Mouse (Mus musculus) MEL (cell line): Measurements from ENCODE around the gene Creb3l1. TPM values are rescaled to one million over a fixed set of nuclear protein-coding genes. Genes with fewer than 3 reads are reported as not detected.

Source experiments
- DNase-seq: peaks from one replicate; pipeline ENCODE4 v3.0.0; 2011; ENCODE audit warnings: low read depth, low spot score
- H3K27ac ChIP-seq: 2 replicates; pipeline ENCODE4 v1.5.1; 2012; ENCODE audit warnings: low read depth, mild to moderate bottlenecking, control low read depth, low read length, moderate library complexity; ENCODE audit not compliant: control insufficient read depth
- H3K27me3 ChIP-seq, 2 experiments: fragments of 150-350 bp in 1 of 2; sonication (generic) in 1 of 2; 2 replicates each; pipeline ENCODE4 v1.6.1; 2012; ENCODE audit warnings: low read length in 2 of 2, mild to moderate bottlenecking in 2 of 2, improper control_type of control experiment in 1 of 2, moderate library complexity in 1 of 2; ENCODE audit not compliant: insufficient read depth in 2 of 2, control insufficient read depth in 1 of 2
- H3K36me3 ChIP-seq, 2 experiments: 2 replicates each; pipeline ENCODE4 v1.6.1; 2012 to 2014; ENCODE audit warnings: low read length in 2 of 2, improper control_type of control experiment in 1 of 2, inconsistent platforms in 1 of 2, mild to moderate bottlenecking in 1 of 2; ENCODE audit not compliant: insufficient read depth in 2 of 2, control insufficient read depth in 1 of 2
- H3K4me1 ChIP-seq, 2 experiments: fragments of 150-350 bp in 1 of 2; sonication (generic) in 1 of 2; 2 replicates each; pipeline ENCODE4 v1.6.1; 2012; ENCODE audit warnings: low read length in 2 of 2, improper control_type of control experiment in 1 of 2, mild to moderate bottlenecking in 1 of 2; ENCODE audit not compliant: insufficient read depth in 2 of 2, control insufficient read depth in 1 of 2
- H3K4me3 ChIP-seq, 2 experiments: fragments of 150-350 bp in 1 of 2; sonication (generic) in 1 of 2; 2 replicates each; pipeline ENCODE4 v1.5.1; 2012; ENCODE audit warnings: low read depth in 2 of 2, low read length in 2 of 2, mild to moderate bottlenecking in 2 of 2, moderate library complexity in 2 of 2, control low read depth in 1 of 2, improper control_type of control experiment in 1 of 2; ENCODE audit not compliant: control insufficient read depth in 1 of 2, insufficient read depth in 1 of 2
- H3K79me2 ChIP-seq: 2 replicates; pipeline ENCODE4 v1.6.1; 2012; ENCODE audit warnings: mild to moderate bottlenecking, low read length, moderate library complexity; ENCODE audit not compliant: control insufficient read depth, poor library complexity, insufficient read depth
- H3K9ac ChIP-seq: 2 replicates; pipeline ENCODE4 v1.6.1; 2012; ENCODE audit warnings: low read depth, mild to moderate bottlenecking, control low read depth, low read length, moderate library complexity; ENCODE audit not compliant: control insufficient read depth, poor library complexity, severe bottlenecking
- H3K9me3 ChIP-seq: fragments of 150-350 bp; sonication (generic); replicated peaks from 2 replicates; pipeline ENCODE4 v1.6.1; 2012; ENCODE audit warnings: mild to moderate bottlenecking, low read length, improper control_type of control experiment, moderate library complexity; ENCODE audit not compliant: insufficient read depth
- CHD2 ChIP-seq: IDR thresholded peaks from 2 replicates; pipeline ENCODE4 v1.6.1; 2011; ENCODE audit warnings: low read length, improper control_type of control experiment
- CTCF ChIP-seq, 3 experiments: IDR thresholded peaks in 2 of 3; conservative IDR thresholded peaks in 1 of 3; 2 replicates each; pipeline ENCODE4 v1.5.1; 2011 to 2012; ENCODE audit warnings: low read length in 3 of 3, low read depth in 2 of 3, mild to moderate bottlenecking in 2 of 3, improper control_type of control experiment in 1 of 3, inconsistent platforms in 1 of 3, mixed read lengths in 1 of 3, moderate library complexity in 1 of 3; ENCODE audit not compliant: control insufficient read depth in 1 of 3, insufficient read depth in 1 of 3, poor library complexity in 1 of 3, severe bottlenecking in 1 of 3
- E2F4 ChIP-seq: IDR thresholded peaks from 2 replicates; pipeline ENCODE4 v1.6.1; 2011; ENCODE audit warnings: low read depth, low read length, improper control_type of control experiment, borderline replicate concordance
- EP300 ChIP-seq, 2 experiments: IDR thresholded peaks; 2 replicates each; pipeline ENCODE4 v1.6.1; 2011; ENCODE audit warnings: improper control_type of control experiment in 2 of 2, low read length in 2 of 2, low read depth in 1 of 2, mild to moderate bottlenecking in 1 of 2
- GABPA ChIP-seq: IDR thresholded peaks from 2 replicates; pipeline ENCODE4 v1.6.1; 2012; ENCODE audit warnings: low read depth, mild to moderate bottlenecking, inconsistent platforms, low read length, improper control_type of control experiment, moderate library complexity
- HCFC1 ChIP-seq: IDR thresholded peaks from 2 replicates; pipeline ENCODE4 v1.6.1; 2012; ENCODE audit warnings: low read depth, mild to moderate bottlenecking, inconsistent platforms, low read length, improper control_type of control experiment, moderate library complexity
- KAT2A ChIP-seq: conservative IDR thresholded peaks from 2 replicates; pipeline ENCODE4 v1.6.1; 2012; ENCODE audit warnings: low read depth, low read length, improper control_type of control experiment, inconsistent platforms
- MAX ChIP-seq: IDR thresholded peaks from 2 replicates; pipeline ENCODE4 v1.6.1; 2011; ENCODE audit warnings: low read length, improper control_type of control experiment
- MAZ ChIP-seq: IDR thresholded peaks from 2 replicates; pipeline ENCODE4 v1.6.1; 2012; ENCODE audit warnings: low read depth, mild to moderate bottlenecking, inconsistent platforms, low read length, improper control_type of control experiment
- MYC ChIP-seq: IDR thresholded peaks from 2 replicates; pipeline ENCODE4 v1.6.1; 2011; ENCODE audit warnings: low read depth, mild to moderate bottlenecking, low read length, improper control_type of control experiment, moderate library complexity
- NRF1 ChIP-seq: IDR thresholded peaks from 2 replicates; pipeline ENCODE4 v1.6.1; 2014; ENCODE audit warnings: low read depth, mild to moderate bottlenecking, inconsistent platforms, low read length, improper control_type of control experiment, moderate library complexity; ENCODE audit not compliant: poor library complexity, insufficient read depth, severe bottlenecking
- POLR2A ChIP-seq, 2 experiments: IDR thresholded peaks; 2 replicates each; pipeline ENCODE4 v1.6.1; 2011 to 2012; ENCODE audit warnings: low read length in 2 of 2, mild to moderate bottlenecking in 2 of 2, control low read depth in 1 of 2, improper control_type of control experiment in 1 of 2, low read depth in 1 of 2, moderate library complexity in 1 of 2; ENCODE audit not compliant: control insufficient read depth in 1 of 2, insufficient read depth in 1 of 2, poor library complexity in 1 of 2
- RCOR1 ChIP-seq: IDR thresholded peaks from 2 replicates; pipeline ENCODE4 v1.6.1; 2012; ENCODE audit warnings: low read depth, mild to moderate bottlenecking, inconsistent platforms, low read length, improper control_type of control experiment
- SIN3A ChIP-seq: IDR thresholded peaks from 2 replicates; pipeline ENCODE4 v1.6.1; 2012; ENCODE audit warnings: low read length, improper control_type of control experiment, inconsistent platforms
- SMC3 ChIP-seq: IDR thresholded peaks from 2 replicates; pipeline ENCODE4 v1.6.1; 2011; ENCODE audit warnings: low read depth, low read length, improper control_type of control experiment
- TBP ChIP-seq: IDR thresholded peaks from 2 replicates; pipeline ENCODE4 v1.8.0; 2011; ENCODE audit warnings: low read depth, low read length, improper control_type of control experiment
- UBTF ChIP-seq: IDR thresholded peaks from 2 replicates; pipeline ENCODE4 v1.6.1; 2012; ENCODE audit warnings: low read depth, mild to moderate bottlenecking, inconsistent platforms, low read length, improper control_type of control experiment, moderate library complexity, borderline replicate concordance; ENCODE audit not compliant: insufficient read depth
- USF1 ChIP-seq: IDR thresholded peaks from 2 replicates; pipeline ENCODE4 v1.6.1; 2014; ENCODE audit warnings: low read depth, mild to moderate bottlenecking, inconsistent platforms, low read length, improper control_type of control experiment, moderate library complexity
- USF2 ChIP-seq, 2 experiments: IDR thresholded peaks; 2 replicates each; pipeline ENCODE4 v1.6.1; 2011 to 2012; ENCODE audit warnings: improper control_type of control experiment in 2 of 2, low read length in 2 of 2, borderline replicate concordance in 1 of 2, inconsistent platforms in 1 of 2, low read depth in 1 of 2, mild to moderate bottlenecking in 1 of 2; ENCODE audit not compliant: insufficient read depth in 1 of 2
- ZKSCAN1 ChIP-seq: IDR thresholded peaks from 2 replicates; pipeline ENCODE4 v1.6.1; 2012; ENCODE audit warnings: low read depth, mild to moderate bottlenecking, inconsistent platforms, low read length, improper control_type of control experiment, moderate library complexity
- ZMIZ1 ChIP-seq: IDR thresholded peaks from 2 replicates; pipeline ENCODE4 v1.6.1; 2012; ENCODE audit warnings: low read depth, mild to moderate bottlenecking, inconsistent platforms, low read length, improper control_type of control experiment, moderate library complexity
- ZNF384 ChIP-seq: IDR thresholded peaks from 2 replicates; pipeline ENCODE4 v1.6.1; 2012; ENCODE audit warnings: low read depth, mild to moderate bottlenecking, inconsistent platforms, low read length, improper control_type of control experiment
- polyA plus RNA-seq, 2 experiments: library from polyadenylated mRNA; stranded (reverse) in 1 of 2; unstranded in 1 of 2; fragments of >175 nt in 1 of 2; fragments of >200 nt in 1 of 2; gene quantifications; 2 replicates each; pipeline versions ENCODE4 v1.2.1 to v1.2.4; 2012; ENCODE audit warnings: low replicate concordance in 2 of 2, low read depth in 1 of 2; ENCODE audit not compliant: insufficient read length in 2 of 2, insufficient read depth in 1 of 2, missing spikeins in 1 of 2
- total RNA-seq: library from RNA; depleted of rRNA; stranded (reverse); fragments of 300-350 nt; gene quantifications from 2 replicates; pipeline ENCODE4 v1.2.3, GENCODE M21; 2012

The Creb3l1 gene
- total and polyA plus RNA-seq, 3 experiments, result 0.12 to 9.1 TPM; not detected in 1

DNA sequence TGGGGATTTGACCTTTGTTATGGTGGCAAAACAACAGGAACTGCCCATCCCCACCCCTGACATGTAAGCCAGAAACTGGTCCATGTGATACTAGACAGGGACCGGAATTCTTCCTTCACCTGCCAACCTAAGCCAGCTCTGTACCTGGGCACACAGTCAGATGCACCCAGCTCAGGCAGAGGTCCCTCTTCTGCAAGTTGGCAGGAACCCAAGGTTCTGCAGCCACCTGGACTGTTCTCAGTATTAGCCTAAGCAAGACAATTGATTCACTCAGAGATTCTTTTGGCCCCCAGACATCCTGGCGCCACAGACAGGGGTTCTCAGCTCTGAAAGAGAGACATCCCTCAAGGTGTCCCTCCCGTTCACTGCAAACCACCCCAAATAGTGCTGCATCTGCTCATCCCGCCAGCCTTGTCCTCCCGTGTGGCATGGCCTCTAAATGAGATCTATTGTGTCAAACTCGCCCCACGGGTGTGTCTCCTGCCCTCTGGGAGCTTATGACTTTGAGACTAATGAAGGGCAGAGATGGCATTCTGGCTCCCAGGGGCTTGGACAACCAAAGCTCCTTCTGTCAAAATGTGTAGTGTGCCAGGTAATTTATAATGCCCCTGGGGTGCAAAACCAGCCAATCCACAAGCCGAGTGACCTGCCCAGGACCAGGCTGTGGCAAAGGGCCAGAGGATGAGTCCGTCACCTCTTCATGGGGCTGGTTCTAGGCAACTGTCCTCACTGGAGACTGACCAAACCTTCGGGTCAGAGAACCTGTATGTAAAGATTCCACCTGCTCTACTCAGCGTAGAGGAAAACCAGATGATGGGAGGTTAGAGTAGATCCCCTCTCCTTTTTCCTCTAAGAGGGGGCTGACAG, 64.5 kb downstream of the Creb3l1 start:
- peaks cover 0 to 41% of the 10 kb centered on the region in 2 experiments; a peak in 3 of 4 replicates for H3K36me3 ChIP-seq

DNA sequence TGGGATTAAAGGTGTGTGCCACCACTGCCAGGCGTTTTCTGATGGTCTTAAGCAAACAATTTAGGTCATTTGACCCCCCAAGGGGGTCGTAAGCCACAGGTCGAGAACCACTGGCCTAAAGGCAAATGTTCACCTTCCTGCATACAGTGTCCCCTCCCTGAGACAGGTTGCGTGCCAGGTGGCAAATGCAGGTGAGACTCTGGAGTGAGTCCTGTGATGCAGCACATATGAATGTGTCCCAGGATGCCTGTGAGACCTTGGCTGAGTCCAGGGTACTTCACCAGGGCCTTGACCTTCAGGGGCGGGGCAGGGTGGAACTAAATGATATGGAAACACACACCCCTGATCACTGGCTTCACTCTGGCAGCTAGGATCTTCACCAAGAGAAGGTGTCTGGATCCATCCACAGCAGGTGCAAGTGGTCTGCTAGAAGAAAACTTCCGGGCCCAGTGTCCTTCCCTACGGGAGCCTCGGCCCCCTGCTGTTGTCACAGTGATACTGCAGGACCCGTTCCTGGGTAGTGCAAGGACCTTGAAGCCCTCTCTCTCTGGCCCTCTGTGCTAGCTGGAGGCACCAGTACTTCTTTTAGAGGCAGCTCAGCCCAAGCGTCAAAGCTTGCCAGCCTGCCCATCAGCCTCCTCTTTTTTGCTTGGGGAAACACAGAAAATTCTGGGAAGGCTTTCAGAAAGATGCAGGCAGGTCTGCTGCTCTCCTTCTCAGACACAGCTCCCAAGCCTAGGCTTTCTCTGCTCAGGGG, 65.4 kb downstream of the Creb3l1 start:
- DNase-seq, result peak; percentile 39
- peaks cover 0 to 42% of the 10 kb centered on the region in 2 experiments; a peak in 3 of 4 replicates for H3K36me3 ChIP-seq
- peaks cover 54% of the 10 kb centered on the region for H3K79me2 ChIP-seq
- no peak overlapping the region for H3K4me3 ChIP-seq
- TF ChIP-seq ZNF384, result no peak
- no peak for TF ChIP-seq TBP
- TF ChIP-seq CTCF (IDR thresholded peaks at IDR 0.05 in 2 of 3, conservative IDR thresholded peaks at IDR 0.05 in 1 of 3; ENCODE audit: control insufficient read depth in 1 of 3, insufficient read depth in 1 of 3, low read depth in 2 of 3, low read length in 3 of 3, poor library complexity in 1 of 3, severe bottlenecking in 1 of 3), result peak; percentile 47 to 62 (median 57)
- peak; percentile 39 for TF ChIP-seq SMC3
- peaks cover 9 to 43% of the 10 kb centered on the region in 2 experiments for H3K4me1 ChIP-seq
- no peak overlapping the region for H3K9ac ChIP-seq
- H3K9me3 ChIP-seq, result no peaks in the 10 kb centered on the region
- H3K27ac ChIP-seq, result no peak overlapping the region
- no peaks in the 10 kb centered on the region for H3K27me3 ChIP-seq

More for the DNA sequence above, 64.5 kb downstream of the Creb3l1 start:
- Histone ChIP-seq H3K4me3 (no peak overlapping the region), H3K27ac (no peak overlapping the region), H3K9ac (no peak overlapping the region), H3K4me1 (peaks cover 13 to 48% of the 10 kb centered on the region in 2 experiments), H3K9me3 (no peaks in the 10 kb centered on the region), H3K79me2 (peaks cover 51% of the 10 kb centered on the region)
- DNase-seq, result no peak
- TF ChIP-seq MAX, result no peak
- TF ChIP-seq NRF1, result no peak
- no peak for TF ChIP-seq CTCF (IDR thresholded peaks at IDR 0.05 in 2 of 3, conservative IDR thresholded peaks at IDR 0.05 in 1 of 3; ENCODE audit: control insufficient read depth in 1 of 3, insufficient read depth in 1 of 3, low read depth in 2 of 3, low read length in 3 of 3, poor library complexity in 1 of 3, severe bottlenecking in 1 of 3)
- no peak for TF ChIP-seq KAT2A
- no peak for TF ChIP-seq USF1
- no peak for TF ChIP-seq USF2 (IDR thresholded peaks at IDR 0.05; ENCODE audit: borderline replicate concordance in 1 of 2, insufficient read depth in 1 of 2, low read depth in 1 of 2, low read length in 2 of 2)
- no peak for TF ChIP-seq SMC3
- TF ChIP-seq EP300 (IDR thresholded peaks at IDR 0.05; ENCODE audit: low read depth in 1 of 2, low read length in 2 of 2), result no peak
- no peak for TF ChIP-seq CHD2
- TF ChIP-seq MYC, result no peak
- TF ChIP-seq HCFC1, result no peak
- no peak for TF ChIP-seq SIN3A
- TF ChIP-seq GABPA, result no peak
- no peak for TF ChIP-seq UBTF
- no peak for TF ChIP-seq ZKSCAN1
- TF ChIP-seq POLR2A (IDR thresholded peaks at IDR 0.05; ENCODE audit: control insufficient read depth in 1 of 2, insufficient read depth in 1 of 2, low read depth in 1 of 2, low read length in 2 of 2, poor library complexity in 1 of 2), result no peak
- TF ChIP-seq MAZ, result no peak
- no peak for TF ChIP-seq RCOR1
- TF ChIP-seq ZMIZ1, result no peak
- TF ChIP-seq E2F4, result no peak
- TF ChIP-seq, all 39 proteins: peak for 0
- H3K27me3 ChIP-seq, result no peaks in the 10 kb centered on the region
